Mouse (Mus musculus): ENCODE results near the gene Actr1a. TPM values are rescaled to one million over a fixed set of nuclear protein-coding genes. Genes with fewer than 3 reads are reported as not detected.

Gene Actr1a
- polyA plus RNA-seq, 1 experiment from 2014 or later = 188 TPM

MicroRNA genes within 50 kb of the gene (microRNA counts, 519-probe panel; counts per million panel counts)
- not detected for microRNA mmu-miR-146b

Small RNA genes within 50 kb of the gene (microRNA-seq; reads per million reads assigned to microRNA genes)
- 1.5 reads per million for gene Mir146b

Other genes starting within 250 kb of the Actr1a start
- gene Pitx3, start 247.4 kb downstream of the Actr1a start, polyA plus RNA-seq (2016; fragmentation: Nextera tagmentation; extraction: Ambion mirVana) = 0.17 and 0.43 TPM in 2 replicates
- gene Gbf1, start 243.2 kb downstream of the Actr1a start, polyA plus RNA-seq (2016; fragmentation: Nextera tagmentation; extraction: Ambion mirVana) = 43.8 and 48.8 TPM in 2 replicates
- gene Nfkb2, start 91.4 kb downstream of the Actr1a start, polyA plus RNA-seq (2016; fragmentation: Nextera tagmentation; extraction: Ambion mirVana) = 5.2 and 5.6 TPM in 2 replicates
- 4.7 and 8.9 TPM in 2 replicates for gene Psd, start 68.6 kb downstream of the Actr1a start, polyA plus RNA-seq (2016; fragmentation: Nextera tagmentation; extraction: Ambion mirVana)
- 24.6 and 25.0 TPM in 2 replicates for gene Fbxl15, start 67.6 kb downstream of the Actr1a start, polyA plus RNA-seq (2016; fragmentation: Nextera tagmentation; extraction: Ambion mirVana)
- 239 and 249 TPM in 2 replicates for gene Cuedc2, start 57.0 kb downstream of the Actr1a start, polyA plus RNA-seq (2016; fragmentation: Nextera tagmentation; extraction: Ambion mirVana)
- 9.1 and 10.1 TPM in 2 replicates for gene Mfsd13a, start 54.6 kb downstream of the Actr1a start, polyA plus RNA-seq (2016; fragmentation: Nextera tagmentation; extraction: Ambion mirVana)
- gene 2310034G01Rik, start 45.4 kb downstream of the Actr1a start, polyA plus RNA-seq (2016; fragmentation: Nextera tagmentation; extraction: Ambion mirVana) = 0.96 and 1.4 TPM in 2 replicates
- gene Sufu, start 1.1 kb upstream of the Actr1a start, polyA plus RNA-seq (2016; fragmentation: Nextera tagmentation; extraction: Ambion mirVana) = 50.2 and 53.6 TPM in 2 replicates
- 24.6 and 27.8 TPM in 2 replicates for gene Trim8, start 106.0 kb upstream of the Actr1a start, polyA plus RNA-seq (2016; fragmentation: Nextera tagmentation; extraction: Ambion mirVana)
- 207 and 216 TPM in 2 replicates for gene Arl3, start 177.4 kb upstream of the Actr1a start, polyA plus RNA-seq (2016; fragmentation: Nextera tagmentation; extraction: Ambion mirVana)
- gene Sfxn2, start 177.6 kb upstream of the Actr1a start, polyA plus RNA-seq (2016; fragmentation: Nextera tagmentation; extraction: Ambion mirVana) = 17.0 and 18.1 TPM in 2 replicates
- gene Wbp1l, start 203.3 kb upstream of the Actr1a start, polyA plus RNA-seq (2016; fragmentation: Nextera tagmentation; extraction: Ambion mirVana) = 45.7 and 51.8 TPM in 2 replicates